Mouse (Mus musculus): ENCODE data around the gene Pigr.

Pigr gene

DNA sequence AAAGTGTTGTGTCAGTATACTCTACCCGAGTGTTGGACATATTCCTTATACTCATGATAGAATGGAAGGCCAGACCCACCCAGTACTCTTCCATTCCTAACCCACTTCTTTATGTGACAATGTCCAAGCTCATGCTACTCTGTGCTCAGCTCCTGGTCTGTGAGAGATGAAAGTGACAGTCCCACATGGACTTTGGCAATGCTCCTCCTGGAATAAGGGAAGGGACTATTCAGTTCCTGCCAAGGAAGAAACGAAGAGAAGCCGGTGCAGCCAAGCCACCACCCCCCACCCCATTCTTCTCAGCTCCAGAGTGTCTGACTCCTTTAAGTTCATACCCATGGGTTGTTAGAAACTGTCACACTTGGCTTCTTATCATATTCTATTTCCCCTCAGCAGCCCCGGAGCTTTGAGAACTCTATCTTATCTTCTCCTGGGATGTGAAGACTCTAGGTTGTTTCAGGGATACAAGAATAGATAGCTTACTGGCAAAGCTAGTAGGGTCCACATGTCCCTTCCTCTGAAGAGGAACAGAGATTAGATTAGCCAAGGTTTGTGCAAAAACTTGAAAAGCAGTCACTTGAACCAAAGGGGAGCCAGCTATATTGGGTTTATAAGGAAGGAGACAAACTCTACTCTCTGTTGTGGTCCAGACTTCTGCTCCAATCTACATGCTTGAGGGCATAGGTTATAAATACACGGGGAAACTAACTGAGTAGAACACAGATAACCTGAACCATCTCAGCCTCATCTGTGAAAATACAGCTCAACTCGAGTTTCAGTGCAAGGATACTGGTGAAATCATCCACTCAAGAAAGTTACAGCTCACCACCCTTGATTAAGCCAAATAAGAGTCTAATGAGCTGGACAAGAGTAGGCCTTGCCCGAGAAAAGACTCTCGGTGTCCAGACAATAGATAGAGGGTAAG, 3.7 kb downstream of the Pigr start:
- DNase-seq (ENCODE audit: low spot score) = no peak

DNA sequence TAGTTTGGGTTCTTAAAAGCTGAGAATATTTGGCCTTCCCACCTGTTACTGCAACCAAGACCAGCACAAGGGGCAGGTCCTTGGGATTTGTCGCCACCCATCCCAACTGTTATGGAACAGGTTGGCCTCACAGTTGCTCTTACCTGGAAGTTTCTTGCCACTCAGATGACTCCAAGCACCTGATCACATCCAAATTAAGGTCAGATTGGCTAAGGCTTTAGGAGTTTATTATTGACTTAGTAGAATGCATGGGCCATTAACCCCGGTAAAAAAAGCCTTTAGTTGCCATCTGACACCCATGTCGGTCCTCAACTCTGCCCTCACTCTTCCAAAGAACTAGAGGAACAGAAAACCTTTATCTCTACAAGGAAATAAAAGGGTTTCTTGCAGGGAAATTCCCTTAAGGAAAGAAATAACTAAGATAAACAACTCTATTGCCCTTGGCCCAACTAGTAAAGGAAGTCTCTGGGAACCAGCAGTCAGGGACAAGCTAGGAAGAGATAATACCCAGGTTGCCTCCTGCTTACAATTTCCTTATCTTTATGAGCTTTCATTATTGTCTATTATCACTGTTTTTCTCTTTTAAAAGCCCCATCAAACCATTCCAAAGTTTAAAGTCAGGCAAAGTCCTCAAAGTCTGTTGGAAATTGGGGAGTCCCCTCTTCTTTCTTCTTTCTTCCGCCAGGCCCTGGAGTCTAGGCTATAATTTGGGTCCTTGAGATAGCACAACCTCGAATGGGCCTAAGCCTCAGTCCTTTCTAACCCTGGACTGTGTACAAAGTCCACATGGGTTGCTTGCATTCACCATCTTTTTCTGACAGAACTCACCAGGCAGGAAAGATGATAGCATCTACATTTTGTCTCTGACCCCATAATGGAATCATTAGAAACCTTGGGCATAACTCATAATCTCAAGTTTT, 6.0 kb downstream of the Pigr start:
- DNase-seq (ENCODE audit: low spot score) = no peak

DNA sequence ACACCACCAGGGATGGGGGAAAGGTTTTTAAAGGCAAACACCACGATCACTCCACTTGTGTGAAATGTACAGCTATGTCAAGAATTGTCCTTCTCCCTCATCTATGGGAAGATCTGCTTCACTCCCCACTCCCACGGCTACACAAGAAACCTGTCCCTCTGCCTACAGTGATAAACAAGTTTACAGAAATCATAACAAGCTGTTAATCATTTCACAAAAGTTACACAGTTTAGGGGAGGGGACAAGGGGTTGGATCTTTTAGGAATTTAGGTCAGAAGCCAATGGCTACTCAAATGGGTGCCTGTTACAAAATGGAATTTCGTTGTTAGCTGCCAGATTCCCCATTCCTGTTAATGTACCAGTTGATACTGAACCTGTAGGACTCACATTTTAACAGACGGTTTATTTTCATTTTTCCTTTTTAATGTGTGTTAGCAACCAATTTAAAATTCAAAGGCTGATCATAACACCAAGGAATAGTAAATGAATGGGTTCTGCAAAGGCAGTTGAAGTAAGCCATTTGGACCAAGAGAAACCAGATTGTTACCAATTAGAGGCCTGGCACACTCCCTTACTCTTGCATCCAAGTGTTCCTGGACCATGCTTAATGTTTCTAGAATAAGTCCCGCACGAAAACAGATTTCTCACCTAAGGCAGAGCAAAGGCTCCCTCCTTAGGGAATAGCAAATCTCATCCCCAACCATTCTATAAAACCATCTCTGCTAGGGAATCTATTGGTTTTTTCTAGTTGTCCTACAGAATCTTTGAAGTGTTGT, 8.9 kb downstream of the Pigr start:
- DNase-seq (ENCODE audit: low spot score) = no peak

DNA sequence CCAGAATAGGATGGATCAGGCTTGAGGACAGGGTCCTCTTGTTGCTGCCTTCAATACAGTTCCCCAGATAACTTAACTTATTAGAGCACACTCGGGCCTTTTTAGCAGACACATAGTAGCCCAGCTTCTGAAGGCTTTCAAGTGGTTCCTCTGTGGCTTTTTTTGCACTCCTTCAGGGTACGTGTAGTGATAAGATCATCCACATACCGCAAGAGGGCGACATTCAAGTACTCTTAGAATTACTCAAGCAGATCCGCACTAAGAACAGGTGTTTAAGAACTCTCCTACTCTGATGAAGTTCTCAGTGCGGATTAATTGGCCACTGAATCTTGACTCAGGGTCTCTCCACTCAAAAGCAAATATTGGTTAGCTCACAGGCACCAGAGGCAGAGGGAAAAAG, 11.8 kb downstream of the Pigr start:
- DNase-seq (ENCODE audit: low spot score) = no peak

DNA sequence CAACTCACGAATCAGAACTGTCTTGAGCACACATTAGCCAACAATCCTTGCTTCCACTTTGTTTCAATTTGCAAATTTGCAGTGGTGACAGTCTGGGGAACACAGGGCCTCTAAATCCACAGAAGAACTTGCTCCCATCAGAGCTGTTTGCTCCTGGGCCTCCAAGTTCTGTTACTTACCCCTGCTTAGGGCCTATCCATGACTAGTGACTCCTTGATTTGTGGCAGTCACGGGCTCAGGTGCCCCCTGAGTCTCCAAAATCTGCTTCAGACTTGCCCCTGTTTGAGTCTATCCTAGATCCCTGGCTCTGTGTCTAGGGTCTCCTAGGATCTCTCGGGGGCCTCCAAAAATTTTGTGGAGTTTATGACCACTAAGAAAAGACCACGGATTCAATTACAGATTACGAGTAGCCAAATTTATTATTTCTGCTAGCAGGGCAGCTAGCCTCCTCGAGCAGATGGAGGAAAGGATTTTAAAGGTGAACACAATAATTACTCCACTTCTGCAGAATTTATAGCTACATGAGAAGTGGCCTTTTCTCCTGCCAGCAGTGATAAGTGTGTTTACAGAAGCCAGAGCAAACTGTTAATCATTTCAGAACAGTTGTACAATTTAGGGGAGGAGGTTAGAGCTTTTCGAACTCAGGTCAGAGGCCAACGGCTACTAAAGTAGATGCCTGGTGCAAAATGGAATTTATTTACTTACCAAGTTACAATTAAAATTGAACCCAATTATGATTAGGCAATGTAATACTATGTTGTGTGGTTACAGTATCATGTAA, 14.3 kb downstream of the Pigr start:
- DNase-seq (ENCODE audit: low spot score) = no peak

DNA sequence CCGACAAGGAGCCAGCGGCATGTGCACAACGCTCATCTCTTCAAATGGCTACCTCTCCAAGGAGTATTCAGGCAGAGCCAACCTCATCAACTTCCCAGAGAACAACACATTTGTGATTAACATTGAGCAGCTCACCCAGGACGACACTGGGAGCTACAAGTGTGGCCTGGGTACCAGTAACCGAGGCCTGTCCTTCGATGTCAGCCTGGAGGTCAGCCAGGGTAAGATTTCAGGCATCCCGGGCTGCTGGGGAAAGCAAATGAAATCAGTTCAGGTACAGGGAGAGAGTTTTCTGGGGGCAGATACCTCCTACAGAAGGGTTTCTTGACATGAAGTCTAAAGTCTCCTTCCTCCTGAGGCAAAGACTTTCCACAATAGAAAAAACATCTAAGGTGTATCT, 15.1 kb downstream of the Pigr start:
- DNase-seq (ENCODE audit: low spot score) = no peak

DNA sequence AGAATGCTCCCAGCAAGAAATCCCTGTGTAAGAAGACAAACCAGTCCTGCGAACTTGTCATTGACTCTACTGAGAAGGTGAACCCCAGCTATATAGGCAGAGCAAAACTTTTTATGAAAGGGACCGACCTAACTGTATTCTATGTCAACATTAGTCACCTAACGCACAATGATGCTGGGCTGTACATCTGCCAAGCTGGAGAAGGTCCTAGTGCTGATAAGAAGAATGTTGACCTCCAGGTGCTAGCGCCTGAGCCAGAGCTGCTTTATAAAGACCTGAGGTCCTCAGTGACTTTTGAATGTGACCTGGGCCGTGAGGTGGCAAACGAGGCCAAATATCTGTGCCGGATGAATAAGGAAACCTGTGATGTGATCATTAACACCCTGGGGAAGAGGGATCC, 18.0 kb downstream of the Pigr start:
- no peak for DNase-seq (ENCODE audit: low spot score)

DNA sequence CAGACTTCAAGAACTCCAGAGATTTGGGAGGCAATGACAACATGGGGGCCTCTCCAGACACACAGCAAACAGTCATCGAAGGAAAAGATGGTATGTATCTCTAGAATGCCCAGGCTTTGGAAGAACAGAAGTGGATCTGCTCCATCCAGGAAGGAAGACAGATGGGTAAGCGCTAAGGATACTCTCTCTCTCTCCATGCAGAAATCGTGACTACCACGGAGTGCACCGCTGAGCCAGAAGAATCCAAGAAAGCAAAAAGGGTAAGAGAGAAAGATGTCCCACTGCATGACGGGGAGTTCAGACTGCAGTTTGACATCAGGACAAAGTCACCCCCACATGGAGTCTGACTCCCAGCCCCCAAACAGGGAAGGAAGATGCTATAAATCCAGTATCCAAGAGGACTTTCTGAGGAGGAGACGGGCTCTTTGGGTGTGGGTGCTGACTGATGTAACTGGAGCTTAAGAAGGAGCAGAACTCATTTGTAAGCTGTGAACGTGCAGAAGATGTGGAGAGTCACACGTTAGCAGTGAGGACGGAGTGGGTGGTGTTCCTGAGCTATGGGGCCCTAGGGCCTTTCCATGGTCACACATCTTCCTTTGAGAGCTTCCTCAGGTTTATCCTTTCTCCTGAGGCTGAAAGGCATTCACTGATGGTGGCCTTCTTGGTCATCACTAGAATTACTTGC, 23.2 kb downstream of the Pigr start:
- DNase-seq (ENCODE audit: low spot score) = no peak

DNA sequence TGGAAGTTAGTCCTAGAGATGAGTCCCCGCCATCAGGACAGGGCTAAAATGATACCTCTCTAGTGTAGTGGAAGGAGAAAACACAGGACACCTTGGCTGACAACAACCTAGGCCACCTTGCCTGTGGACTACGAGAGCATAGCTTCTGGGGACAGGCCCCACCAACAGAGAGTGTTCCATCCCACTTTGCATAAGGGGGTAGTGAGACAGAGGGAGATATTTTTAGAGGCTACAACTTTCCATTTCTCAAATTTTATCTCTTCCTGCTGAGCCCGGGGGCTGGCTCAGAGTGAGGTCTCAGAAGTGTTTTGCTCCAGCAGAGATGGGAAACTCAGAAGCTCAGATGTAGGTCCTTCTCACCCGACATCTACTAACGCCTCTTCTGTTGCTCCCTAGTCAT, 23.9 kb downstream of the Pigr start:
- DNase-seq (ENCODE audit: low spot score) = no peak

DNA sequence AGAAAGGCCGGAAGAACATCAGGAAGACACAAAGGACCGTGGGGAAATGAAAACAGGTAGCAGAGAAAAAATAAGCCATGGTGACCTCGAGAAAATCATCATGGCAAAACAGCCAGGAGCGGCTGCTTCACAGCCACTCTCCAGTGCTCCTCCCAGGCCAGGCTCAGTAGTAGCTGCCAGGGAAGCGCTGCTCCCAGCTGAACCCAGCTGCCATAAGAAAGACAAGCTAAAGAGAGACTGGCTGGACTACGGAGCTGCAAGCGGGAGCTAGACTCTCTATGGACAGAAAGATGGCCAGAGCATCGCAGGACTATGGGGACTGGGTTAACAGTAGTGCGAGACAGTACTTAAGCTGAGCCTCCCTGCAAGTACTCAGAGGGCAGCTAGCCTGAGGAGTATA, 28.3 kb downstream of the Pigr start:
- DNase-seq (ENCODE audit: low spot score) = no peak

DNA sequence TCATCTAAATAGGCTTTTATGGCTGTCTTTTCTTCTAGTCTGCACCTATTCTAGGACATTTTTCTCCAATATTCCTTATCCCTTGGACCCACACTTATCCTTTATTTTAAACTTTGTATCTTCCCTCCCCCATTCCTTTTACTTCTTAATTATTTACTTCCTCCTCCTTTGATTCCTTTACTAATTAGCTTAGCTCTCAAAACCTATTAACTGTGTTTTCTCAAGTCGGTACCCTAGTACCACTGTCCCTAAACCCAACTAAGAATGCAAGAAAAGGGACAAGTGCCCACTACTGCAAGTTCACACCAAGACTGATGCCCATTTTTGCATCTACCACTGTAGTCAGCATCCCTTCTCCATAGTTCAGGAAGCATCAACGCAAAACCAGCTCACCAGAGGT, 29.2 kb downstream of the Pigr start:
- no peak for DNase-seq (ENCODE audit: low spot score)

DNA sequence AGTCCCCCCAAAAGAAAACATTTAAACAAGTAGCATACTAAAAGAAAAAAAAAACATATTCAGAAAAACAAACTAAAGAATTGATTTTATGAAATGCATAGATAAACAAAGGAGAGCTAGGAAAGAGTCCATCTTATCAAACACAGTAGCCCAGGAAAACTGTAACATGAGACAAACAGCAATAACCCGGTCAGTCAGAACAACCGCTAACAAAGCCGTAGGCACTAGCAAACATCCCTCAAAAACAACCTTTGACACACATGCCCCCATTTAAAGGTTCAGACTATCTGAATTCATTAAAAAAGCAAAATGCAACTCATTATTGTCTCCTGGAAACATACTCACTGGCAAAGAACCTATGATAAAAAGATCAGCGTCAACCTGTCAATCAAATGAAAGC, 31.0 kb downstream of the Pigr start:
- no peak for DNase-seq (ENCODE audit: low spot score)

DNA sequence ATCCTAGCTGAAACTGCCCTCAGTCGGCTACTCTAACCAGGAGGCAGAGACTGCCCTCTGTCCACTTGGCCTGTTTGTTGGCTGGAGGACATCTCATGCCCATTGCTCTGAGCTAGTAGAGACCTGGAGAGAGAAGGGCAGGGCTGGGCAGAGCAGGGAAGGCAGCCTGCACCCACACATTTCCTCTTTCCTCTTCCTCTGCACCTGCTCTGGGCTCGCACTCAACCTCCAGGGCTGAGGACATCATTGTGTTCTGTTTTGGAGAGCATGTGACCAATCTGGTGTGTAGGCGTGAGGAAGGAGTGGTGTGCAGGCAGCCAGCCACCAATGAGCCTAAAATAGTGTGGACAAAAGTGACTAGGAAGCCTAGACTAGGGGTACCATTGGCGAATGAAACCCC, 37.8 kb downstream of the Pigr start:
- no peak for DNase-seq (ENCODE audit: low spot score)

DNA sequence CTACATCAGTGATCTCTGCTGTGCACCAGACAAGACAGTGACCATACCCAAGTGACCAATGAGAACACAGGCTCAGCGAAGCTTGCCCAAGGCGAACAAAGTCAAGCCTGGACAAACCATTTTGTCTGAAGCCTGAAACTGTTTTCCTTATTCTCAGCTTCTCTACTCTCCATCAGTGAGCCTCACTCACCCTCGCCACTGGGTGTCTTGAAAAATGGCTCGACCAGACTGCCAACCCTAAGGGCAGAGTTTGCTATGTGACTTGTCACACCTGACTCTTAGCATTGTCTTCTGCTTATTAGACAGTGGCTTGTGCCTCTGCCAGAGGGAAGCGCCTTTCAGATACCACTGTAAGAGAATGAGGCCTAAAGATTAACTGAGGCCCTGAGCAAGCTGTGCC, 38.3 kb downstream of the Pigr start:
- no peak for DNase-seq (ENCODE audit: low spot score)

DNA sequence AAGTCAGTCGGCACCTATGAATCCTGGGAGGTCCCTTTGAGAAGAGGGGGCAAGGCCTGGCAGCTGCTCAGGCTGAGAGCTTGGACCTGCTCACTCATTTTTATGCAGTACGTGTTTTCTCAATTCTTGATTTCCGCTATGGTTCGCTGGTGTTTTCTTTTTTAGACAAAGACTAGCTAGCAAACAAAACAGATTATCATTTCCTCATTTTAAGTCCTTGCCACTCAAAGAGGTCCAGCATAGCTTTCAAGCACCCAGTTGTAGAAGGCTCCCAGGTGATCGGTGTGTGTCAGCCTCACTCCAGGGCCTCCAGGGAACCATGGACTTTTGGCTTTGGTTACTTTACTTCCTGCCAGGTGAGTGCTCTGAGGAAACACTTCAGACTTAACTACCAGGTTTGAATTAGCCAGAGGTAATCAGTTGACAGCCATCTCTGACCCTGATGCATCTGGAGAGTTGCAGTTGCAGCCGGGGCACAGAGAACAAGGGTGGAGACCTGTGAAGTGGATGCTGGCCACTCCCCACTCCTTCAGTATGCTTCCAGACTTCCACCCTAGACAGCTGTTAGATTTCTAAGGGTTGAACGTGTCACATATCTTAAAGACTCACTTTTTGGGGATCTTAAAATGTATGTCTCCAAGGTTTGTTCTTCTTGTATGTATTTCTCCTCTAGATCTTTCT, 39.2 kb downstream of the Pigr start, which contains the start of gene Fcmr:
Gene Fcmr (plus strand): TSS at position 129 of the 681 bp plus-strand sequence.
- no peak for DNase-seq (ENCODE audit: low spot score)

DNA sequence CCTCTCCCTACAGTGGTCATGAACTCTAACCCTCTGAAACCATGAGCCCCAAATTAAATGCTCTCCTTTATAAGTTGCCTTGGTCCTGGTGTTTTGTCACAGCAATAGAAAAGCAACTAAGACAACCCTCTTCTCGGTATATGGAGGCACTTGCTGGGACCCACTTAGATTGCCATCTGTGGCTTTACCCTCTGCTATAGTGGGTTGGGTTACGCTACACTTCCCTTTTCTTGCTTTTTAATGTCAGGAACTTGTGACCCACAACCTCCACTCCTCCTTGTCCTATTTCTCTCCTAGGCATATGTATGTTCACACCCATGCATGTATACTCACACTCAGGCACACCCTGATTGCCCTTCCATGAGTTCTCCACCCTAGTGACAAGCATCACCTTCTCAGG, 46.4 kb downstream of the Pigr start:
- no peak for DNase-seq (ENCODE audit: low spot score)

DNA sequence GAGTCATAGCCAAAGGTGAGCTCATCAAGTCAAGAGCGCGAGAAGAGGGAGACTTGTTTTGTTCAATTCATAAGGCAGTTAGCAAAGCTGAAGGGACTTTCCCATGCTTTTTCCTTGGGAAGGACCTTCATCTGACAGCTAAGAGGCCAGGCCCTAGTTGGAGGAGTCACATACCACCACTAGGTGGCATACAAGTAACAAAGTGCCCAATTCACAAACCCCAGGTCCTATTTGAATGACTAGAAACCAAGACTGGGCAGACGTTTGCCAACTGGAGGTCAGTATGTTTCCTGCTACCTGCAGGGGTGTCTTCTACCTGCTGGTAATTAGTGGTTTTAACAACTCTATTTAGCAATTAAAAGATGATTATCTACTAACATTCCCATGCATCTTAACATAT, 48.7 kb downstream of the Pigr start:
- DNase-seq (ENCODE audit: low spot score) = peak; percentile 23

DNA sequence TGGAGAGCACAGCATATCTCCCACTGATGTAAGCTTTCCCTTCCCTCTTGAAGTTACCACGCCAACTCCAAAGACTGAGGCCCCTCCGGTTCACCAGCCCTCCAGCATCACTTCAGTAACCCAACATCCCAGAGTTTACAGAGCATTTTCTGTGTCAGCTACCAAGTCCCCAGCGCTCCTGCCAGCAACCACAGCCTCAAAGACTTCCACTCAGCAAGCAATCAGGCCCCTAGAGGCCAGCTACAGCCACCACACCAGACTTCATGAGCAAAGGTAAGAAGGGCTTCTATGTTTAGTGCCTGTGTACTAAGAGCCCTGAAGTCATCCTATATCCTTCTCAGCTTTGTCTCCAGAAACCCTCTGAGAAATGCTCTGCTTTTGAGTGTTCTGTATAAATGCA, 49.4 kb downstream of the Pigr start:
- no peak for DNase-seq (ENCODE audit: low spot score)

DNA sequence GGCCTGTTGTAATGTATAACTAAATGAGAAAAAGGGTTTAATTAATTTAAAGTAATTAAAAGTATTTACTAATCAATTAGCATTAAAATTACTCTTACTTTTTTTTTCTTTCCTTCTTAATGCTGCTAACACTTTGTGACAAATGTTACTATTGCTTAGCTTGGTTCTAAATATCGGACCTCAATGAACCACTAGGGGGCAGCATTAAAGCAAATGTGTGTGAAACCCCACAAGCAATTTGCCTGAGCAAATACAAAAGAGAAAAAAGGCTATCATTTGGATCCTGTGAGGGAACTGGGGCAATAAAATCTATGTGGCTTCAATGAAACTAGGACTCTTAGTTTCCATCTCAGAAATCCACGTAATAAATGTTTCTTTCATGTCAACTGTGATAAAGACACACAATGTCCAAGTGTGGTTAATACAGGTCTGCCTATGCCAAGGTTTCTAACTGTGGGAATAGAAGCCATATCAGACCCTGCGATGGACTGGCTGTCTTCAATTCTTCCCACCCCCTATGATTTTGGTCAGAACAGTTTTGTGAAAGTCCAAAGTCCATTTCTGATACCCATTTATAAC, 50.5 kb downstream of the Pigr start:
- DNase-seq (ENCODE audit: low spot score) = peak; percentile 21

All from testis, postnatal 14 days (tissue).